Mouse (Mus musculus): Measurements from ENCODE around the gene Cnga2.

- TF ChIP-seq POLR2A (IDR thresholded peaks at IDR 0.05; ENCODE audit: low read depth, low read length) (no peak), CTCF (IDR thresholded peaks at IDR 0.05; ENCODE audit: extremely low read depth, insufficient read depth, insufficient read length, insufficient replicate concordance) (no peak)
Measured at GRCm38 (mm10) chrX:72009930-72010329, 18.3 kb downstream of the Cnga2 start.

Measured in spleen, adult 2 months (tissue).